ENCODE assay signal across 9 mouse cellular contexts in the genomic region with DNA sequence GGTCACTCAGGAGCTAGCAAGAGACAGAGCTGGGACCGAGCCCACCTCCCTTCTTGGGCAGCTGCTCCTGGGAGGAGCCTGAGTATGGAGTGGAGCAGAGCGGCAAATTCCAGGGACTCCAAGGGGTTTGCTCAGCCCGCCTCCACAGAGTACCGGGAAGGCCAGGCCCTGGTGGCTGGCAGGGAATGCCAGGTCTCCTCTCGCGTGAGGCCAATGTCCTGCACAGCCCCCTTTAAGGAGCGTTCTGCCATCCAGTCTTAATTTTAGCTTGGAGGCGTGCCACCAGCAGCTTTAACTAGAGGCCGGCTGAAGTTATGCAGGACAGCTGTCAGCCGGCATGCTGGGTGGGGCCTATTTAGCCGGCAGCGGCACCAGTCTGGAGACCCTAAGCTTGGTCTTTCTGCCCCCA. TPM values are rescaled to one million over a fixed set of nuclear protein-coding genes. Genes with fewer than 3 reads are reported as not detected.
DNase-seq lines count a peak whose midpoint lies in the region; ATAC-seq and TF ChIP-seq lines count a peak whose summit lies in the region.
"Had no signal": no experiment of that assay in that cellular context is flagged by ENCODE, and none has a peak within 500 bp of the region (broad histone marks: within the 10 kb centered on the region; RNA-seq: fewer than 3 reads in every experiment).

Cav3 (plus strand) TSS at position 165 of the 409 bp plus-strand sequence.

- no peak within 1 kb of the TSS for H3K4me3 ChIP-seq in embryonic facial prominence, embryonic 15.5 days (replicated peaks)
- no peak within 1 kb of the TSS for H3K4me3 ChIP-seq in limb, embryonic 14.5 days (replicated peaks; ENCODE audit: low read length)

- H3K9me3 ChIP-seq in embryonic facial prominence, embryonic 15.5 days (replicated peaks): no peaks in the 10 kb centered on the region
- H3K9me3 ChIP-seq in limb, embryonic 14.5 days (ENCODE audit: control insufficient read depth, low read length): no peaks in the 10 kb centered on the region

- no peak within 1 kb of the TSS for H3K9ac ChIP-seq in embryonic facial prominence, embryonic 15.5 days
- H3K9ac ChIP-seq in limb, embryonic 14.5 days (ENCODE audit: low read depth, low read length, severe bottlenecking): no peak within 1 kb of the TSS

- WGBS in embryonic facial prominence, embryonic 15.5 days: 50% methylated on average over 12 of the region's 12 CpGs
- WGBS in limb, embryonic 14.5 days: 37% methylated on average over 12 of the region's 12 CpGs

- H3K27ac ChIP-seq in embryonic facial prominence, embryonic 15.5 days (replicated peaks): peak within 1 kb of the TSS; percentile 65
- H3K27ac ChIP-seq in limb, embryonic 14.5 days (replicated peaks; ENCODE audit: low read depth, low read length): no peak within 1 kb of the TSS; the same call in 1 of the 2 replicates

- ATAC-seq in embryonic facial prominence, embryonic 15.5 days (ENCODE audit: insufficient number of reproducible peaks, low FRiP score, low TSS enrichment, low read depth): peak; percentile 85
- peak; percentile 87 for ATAC-seq in limb, embryonic 14.5 days (ENCODE audit: low FRiP score, low read depth)

- H3K27me3 ChIP-seq in embryonic facial prominence, embryonic 15.5 days: no peaks in the 10 kb centered on the region
- no peaks in the 10 kb centered on the region for H3K27me3 ChIP-seq in limb, embryonic 14.5 days (ENCODE audit: control insufficient read depth, insufficient read depth, low read length)

- no peaks in the 10 kb centered on the region for H3K36me3 ChIP-seq in embryonic facial prominence, embryonic 15.5 days
- no peaks in the 10 kb centered on the region for H3K36me3 ChIP-seq in limb, embryonic 14.5 days (ENCODE audit: control insufficient read depth, insufficient read depth, low read length)

- peak within 1 kb of the TSS; percentile 17; the same call in 1 of the 2 replicates for H3K4me2 ChIP-seq in embryonic facial prominence, embryonic 15.5 days (replicated peaks)
- peak within 1 kb of the TSS; percentile 30 for H3K4me2 ChIP-seq in limb, embryonic 14.5 days (replicated peaks; ENCODE audit: low read depth, low read length, severe bottlenecking)

- no peak for TF ChIP-seq POLR2A in limb, embryonic 14.5 days (IDR thresholded peaks at IDR 0.05; ENCODE audit: borderline replicate concordance, extremely low read depth, insufficient read depth, insufficient read length)

- peak; percentile 39 for DNase-seq in kidney, postnatal 10 days
- DNase-seq in kidney, adult 18-20 months: no peak
- peak; percentile 67 for DNase-seq in heart, adult 8-10 months (ENCODE audit: low spot score)
- DNase-seq in limb, embryonic 14.5 days (ENCODE audit: low spot score): peak; percentile 62
- no peak for DNase-seq in layer of hippocampus, adult 9-11 months
- DNase-seq in yolk sac, embryonic 10.5 days (ENCODE audit: low spot score): no peak
- no peak for DNase-seq in neural tube, embryonic 10.5 days (ENCODE audit: extremely low spot score, low spot score)

- peaks cover 22% of the 10 kb centered on the region for H3K4me1 ChIP-seq in embryonic facial prominence, embryonic 15.5 days
- peaks cover 4% of the 10 kb centered on the region for H3K4me1 ChIP-seq in limb, embryonic 14.5 days (ENCODE audit: control insufficient read depth, insufficient read depth, low read length)

RNA-seq across cellular contexts. Expression of gene Cav3, which starts in this region (rescaled TPM):
- 31.2 and 38.7 TPM in 2 replicates for polyA plus RNA-seq in embryonic facial prominence, embryonic 15.5 days (2015; fragmentation: Nextera tagmentation; extraction: Ambion mirVana)
- total RNA-seq in heart, adult 8-10 months (2022): 10 to 100 TPM; 68.1 to 83.6 (median 71.9) TPM
- 33.8 and 38.4 TPM in 2 replicates for polyA plus RNA-seq in limb, embryonic 14.5 days (2012; rRNA removed)
- polyA plus RNA-seq in limb, embryonic 14.5 days (2014; fragmentation: Nextera tagmentation; extraction: Ambion mirVana): 15.4 and 22.5 TPM in 2 replicates
- total RNA-seq: common myeloid progenitor, adult 5-6 weeks had no signal

Comparison
In these comparisons a context has a peak if more than half of its experiments do, and no peak if none do; other contexts are left out.
1. DNase-seq: peak in kidney, postnatal 10 days (single experiment), heart, adult 8-10 months (single experiment) and limb, embryonic 14.5 days (single experiment); none in kidney, adult 18-20 months (single experiment), layer of hippocampus, adult 9-11 months (single experiment), yolk sac, embryonic 10.5 days (single experiment) and neural tube, embryonic 10.5 days (single experiment).